Mouse (Mus musculus) frontal cortex, postnatal 25 days (tissue): ENCODE results near the gene Cbwd1.

Experiments
- DNase-seq, 2 experiments: peaks; one replicate each; pipeline ENCODE4 v3.0.0; 2022; ENCODE audit warnings: low spot score in 2 of 2

The Cbwd1 gene

GRCm38 (mm10) chr19:24977991-24978390 lies 16.6 kb upstream of the Cbwd1 start:
- DNase-seq = no peak

GRCm38 (mm10) chr19:24972701-24973390 lies 11.4 kb upstream of the Cbwd1 start:
- no peak for DNase-seq

DNA sequence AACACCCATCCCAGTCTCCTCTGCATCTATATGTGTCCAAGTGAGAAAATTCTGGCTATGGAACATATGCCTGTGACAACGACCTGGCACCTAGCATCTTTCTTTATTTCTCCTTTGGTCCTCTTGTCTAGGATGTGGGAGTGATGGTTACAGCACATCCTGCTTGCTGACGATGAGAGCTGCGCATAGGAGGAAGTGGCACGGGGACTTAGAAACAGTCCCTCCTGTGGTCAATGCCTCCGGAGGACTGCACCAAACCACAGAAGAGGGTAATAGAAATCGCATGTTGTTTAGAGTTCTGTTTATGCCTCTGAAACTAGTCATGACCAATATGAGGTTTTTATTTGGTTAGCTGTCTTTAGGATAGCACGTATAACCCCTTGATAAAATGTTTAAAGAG lies 9.9 kb upstream of the Cbwd1 start:
- no peak for DNase-seq

DNA sequence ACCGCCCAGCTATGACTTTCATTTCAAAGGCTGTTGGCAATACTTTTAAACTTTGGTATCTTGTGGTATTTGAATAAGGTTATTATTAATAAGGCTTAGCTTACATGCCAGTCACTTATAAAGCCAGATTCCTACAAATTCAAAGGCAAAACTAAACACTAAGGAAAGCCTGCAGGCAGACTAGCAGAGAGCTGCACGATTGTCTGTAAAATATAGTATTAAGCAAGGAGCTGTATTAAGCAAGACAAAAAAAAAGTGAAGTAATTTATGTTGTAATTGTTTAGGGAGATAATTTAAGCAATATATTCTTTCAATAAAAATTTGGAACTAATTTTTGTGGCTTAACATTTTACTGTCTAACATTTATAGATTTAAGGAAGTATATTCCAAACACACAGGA lies 5.5 kb upstream of the Cbwd1 start:
- DNase-seq = no peak

- DNase-seq = no peak
Measured at GRCm38 (mm10) chr19:24966203-24966602, 4.8 kb upstream of the Cbwd1 start.

DNA sequence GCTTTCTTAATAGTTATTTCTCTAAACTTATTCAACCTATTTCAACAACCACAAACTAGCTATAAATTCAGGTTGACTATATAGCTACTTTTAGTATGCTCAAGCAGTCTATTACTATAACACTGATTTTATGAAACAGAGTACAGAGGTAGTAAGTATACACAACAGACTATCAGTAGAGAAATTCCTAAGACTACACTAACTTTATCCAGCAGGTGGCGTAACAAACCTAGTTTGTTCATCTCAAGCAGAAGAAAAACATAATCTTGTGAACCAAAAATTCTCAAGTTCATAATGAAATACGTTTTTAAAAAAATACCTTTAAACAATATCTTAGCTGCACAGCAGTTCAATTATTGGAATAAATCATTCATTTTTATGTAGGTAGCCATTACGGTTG lies 2.9 kb downstream of the Cbwd1 start:
- DNase-seq = no peak

GRCm38 (mm10) chr19:24945521-24946262 lies 15.7 kb downstream of the Cbwd1 start:
- no peak for DNase-seq

- no peak for DNase-seq
Measured at GRCm38 (mm10) chr19:24937084-24937483, 24.3 kb downstream of the Cbwd1 start.

- no peak for DNase-seq
Measured at GRCm38 (mm10) chr19:24929041-24929440, 32.4 kb downstream of the Cbwd1 start.

DNA sequence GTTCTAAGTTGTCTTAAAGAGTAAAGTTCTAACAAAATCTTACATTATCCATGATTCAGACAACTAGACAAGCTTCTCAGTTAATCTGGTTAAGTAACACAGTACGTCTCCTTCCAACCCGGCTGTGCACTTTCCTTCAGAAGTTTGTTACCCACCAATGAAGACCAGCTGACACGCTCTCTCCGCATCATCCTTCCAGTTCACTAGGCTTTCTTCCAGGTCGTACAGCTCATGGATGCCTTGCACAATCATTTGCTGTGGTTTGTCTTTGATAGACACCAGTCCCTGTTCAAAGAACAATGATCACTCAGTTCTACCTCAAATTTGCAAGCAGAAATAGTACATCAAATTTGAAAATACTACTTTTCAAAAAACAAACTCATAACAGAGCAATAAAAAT lies 40.5 kb downstream of the Cbwd1 start:
- DNase-seq = no peak

DNA sequence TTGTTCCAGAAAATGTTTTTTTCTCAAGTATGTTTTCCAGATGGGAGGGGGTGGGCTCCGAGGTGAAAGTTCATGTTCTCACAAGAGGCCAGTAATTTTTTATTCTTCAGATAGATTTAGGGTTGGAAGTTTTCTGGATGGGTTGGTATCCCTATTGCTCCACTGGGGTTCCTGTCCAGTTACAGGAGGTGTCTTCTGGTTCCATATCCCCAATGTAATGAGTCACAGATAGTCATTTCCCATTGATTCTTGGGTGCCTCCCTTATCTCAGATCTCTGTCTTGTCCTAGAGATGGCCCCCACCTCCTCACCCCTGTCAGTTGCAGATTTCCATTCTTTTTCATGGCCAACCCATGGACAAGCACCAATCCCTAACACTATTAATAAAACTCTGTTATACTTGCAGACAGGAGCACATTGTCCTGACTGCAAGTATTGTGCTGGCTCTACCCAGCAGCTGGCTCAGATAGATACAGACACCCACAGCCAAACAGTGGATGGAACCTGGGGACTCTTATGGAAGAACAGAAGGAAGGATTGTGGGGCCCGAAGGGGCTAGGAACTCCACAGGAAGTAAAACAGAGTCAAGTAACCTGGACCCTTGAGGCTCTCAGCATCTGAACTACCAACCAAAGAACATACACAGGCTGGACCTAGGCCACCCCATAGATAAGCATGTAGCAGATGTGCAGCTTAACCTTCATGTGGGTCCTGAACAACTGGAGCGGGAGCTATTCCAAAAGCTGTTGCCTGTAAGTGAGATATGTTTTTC lies 52.8 kb downstream of the Cbwd1 start:
- DNase-seq = no peak

GRCm38 (mm10) chr19:24907655-24908054 lies 53.8 kb downstream of the Cbwd1 start:
- DNase-seq = no peak

DNA sequence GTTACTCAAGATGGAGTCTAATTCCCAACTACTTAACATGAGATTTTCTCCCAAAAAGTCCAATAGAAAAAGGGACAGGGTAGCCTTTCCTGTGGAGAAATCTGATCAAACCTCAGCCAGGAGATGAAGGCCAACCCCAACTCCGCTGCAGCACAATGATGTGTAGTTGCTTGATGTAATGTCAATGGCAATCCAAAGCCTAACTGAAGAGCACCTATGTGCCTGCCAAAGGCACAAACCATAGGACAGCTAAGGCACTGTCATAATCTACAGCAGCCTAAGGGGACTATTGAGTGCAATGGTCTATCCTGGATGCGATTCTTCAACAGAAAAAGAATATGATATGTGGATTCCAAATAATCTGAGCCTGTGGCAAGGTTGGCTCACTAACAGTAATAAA lies 58.6 kb downstream of the Cbwd1 start:
- DNase-seq = no peak

- DNase-seq = no peak
Measured at GRCm38 (mm10) chr19:24902256-24902655, 59.2 kb downstream of the Cbwd1 start.

- DNase-seq = no peak
Measured at GRCm38 (mm10) chr19:24901666-24902065, 59.7 kb downstream of the Cbwd1 start.

GRCm38 (mm10) chr19:24900581-24901220 lies 60.7 kb downstream of the Cbwd1 start, which contains the start of gene Foxd4:
Gene Foxd4, minus strand, starts transcription at chr19:24901197.
- no peak for DNase-seq

DNA sequence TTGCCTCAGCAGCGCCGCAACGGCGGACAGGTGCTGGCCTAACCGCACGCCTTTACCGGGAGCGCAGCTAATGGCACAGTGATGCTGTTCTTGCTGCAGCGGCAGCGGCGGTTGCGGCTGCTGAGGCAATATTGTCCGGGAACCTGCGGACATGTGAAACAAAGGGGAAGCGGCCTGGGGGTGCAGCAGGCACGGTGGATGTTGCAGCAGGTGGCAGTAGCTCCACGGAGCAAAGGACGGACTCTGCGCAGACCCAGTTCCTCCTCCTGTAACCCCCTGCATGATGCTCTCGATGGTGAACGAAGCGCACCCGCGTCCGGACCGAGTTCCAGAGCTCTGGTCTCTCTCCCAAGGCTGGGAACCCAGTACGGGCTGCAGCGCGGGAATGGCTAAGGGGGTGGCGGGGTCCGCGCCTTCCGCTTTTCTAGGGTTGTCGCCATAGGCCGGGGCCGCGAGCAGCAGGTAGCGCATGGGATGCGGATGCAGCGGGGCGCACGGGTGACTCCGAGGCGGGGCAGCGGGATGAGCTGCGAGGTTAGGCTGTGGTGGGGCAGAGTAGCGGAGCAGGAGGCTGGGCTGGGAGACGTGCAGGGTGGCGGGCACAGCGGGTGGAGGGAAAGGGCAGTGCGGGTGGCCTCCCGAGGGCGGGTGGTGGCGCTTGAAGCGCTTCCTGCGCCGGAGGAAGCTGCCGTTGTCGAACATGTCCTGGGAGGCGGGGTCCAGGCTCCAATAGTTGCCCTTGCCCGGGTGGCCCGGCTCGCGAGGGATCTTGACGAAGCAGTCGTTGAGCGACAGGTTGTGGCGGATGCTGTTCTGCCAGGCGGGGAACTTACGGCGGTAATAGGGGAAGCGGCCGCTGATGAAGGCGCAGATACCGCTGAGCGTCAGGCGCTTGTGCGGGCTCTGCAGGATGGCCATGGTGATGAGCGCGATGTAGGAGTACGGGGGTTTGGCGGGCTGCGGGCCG lies 61.5 kb downstream of the Cbwd1 start:
- DNase-seq = no peak

GRCm38 (mm10) chr19:24898737-24899577 lies 62.5 kb downstream of the Cbwd1 start:
- no peak for DNase-seq

DNA sequence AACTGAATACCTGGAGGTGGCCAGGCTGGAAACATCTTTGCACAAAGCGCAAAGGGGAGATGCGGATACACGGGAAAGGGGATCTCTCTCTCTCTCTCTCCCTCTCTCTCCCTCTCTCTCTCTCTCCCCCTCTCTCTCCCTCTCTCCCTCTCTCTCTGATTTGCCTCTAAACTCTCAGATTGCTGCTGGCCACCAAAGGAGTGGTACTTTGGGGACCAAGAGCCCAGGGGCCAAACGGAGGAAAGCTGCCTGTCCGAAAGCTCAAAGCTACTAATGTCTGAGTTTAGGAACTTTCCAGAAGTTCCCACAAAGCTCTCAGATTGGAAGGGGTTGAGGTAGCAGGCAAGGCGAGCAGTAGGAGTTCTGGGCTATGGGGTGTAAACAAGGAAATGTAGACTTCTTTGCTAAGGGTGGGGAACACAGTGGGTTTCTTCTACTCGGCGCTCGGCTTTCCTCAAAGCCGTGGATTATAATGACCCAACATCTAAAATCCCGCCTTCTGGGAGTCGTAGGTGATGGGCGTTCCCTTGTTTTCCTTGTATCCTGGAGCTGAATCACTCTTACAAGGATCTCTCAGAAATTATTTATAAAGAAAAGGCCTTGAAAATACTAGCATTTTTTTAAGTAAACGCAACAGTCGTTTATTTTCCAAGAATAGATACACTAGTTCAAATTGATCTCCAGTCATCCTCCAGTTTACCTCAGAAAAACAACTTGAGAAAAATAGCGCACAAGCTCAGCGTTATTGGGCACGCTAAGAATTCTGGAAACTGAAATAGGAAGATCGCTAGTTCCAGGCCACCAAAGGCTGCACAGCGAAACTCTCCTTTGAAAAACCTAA lies 63.3 kb downstream of the Cbwd1 start:
- no peak for DNase-seq
